Comparison of ENCODE assay signal across 21 mouse cellular contexts in genomic region chr14:118049648-118050238, GRCm38 (mm10). TPM values are rescaled to one million over a fixed set of nuclear protein-coding genes. Genes with fewer than 3 reads are reported as not detected.
DNase-seq lines count a peak whose midpoint lies in the region; ATAC-seq and TF ChIP-seq lines count a peak whose summit lies in the region.
"Had no signal": no experiment of that assay in that cellular context is flagged by ENCODE, and none has a peak within 500 bp of the region (broad histone marks: within the 10 kb centered on the region; RNA-seq: fewer than 3 reads in every experiment).

No protein-coding gene starts in this region.

- DNase-seq in yolk sac, embryonic 10.5 days (ENCODE audit: low spot score), result no peak
- DNase-seq: cerebellum, adult 9-10 months; gastrocnemius, postnatal 14 days; kidney, adult 11 months; kidney, postnatal 25 days; layer of hippocampus, adult 9-11 months; lung, adult 18-20 months; spleen, adult 18-20 months; thymus, adult 18-20 months; thymus, postnatal 4 days had no signal

- 54% methylated on average over 12 of the region's 12 CpGs for WGBS in hindbrain, embryonic 16.5 days
- WGBS in hindbrain, embryonic 12.5 days, result 58% methylated on average over 12 of the region's 12 CpGs
- 49% methylated on average over 12 of the region's 12 CpGs for WGBS in forebrain, embryonic 16.5 days
- WGBS in neural tube, embryonic 13.5 days, result 26% methylated on average over 12 of the region's 12 CpGs

- peak overlapping the region; percentile 11; the same call in 1 of the 2 replicates for H3K4me2 ChIP-seq in hindbrain, embryonic 16.5 days (ENCODE audit: low read length)
- no peak overlapping the region for H3K4me2 ChIP-seq in hindbrain, embryonic 12.5 days (replicated peaks)
- peak overlapping the region; percentile 29 for H3K4me2 ChIP-seq in forebrain, embryonic 16.5 days (ENCODE audit: low read length)
- peak overlapping the region; percentile 33 for H3K4me2 ChIP-seq in neural tube, embryonic 13.5 days
- H3K4me2 ChIP-seq: embryonic facial prominence, embryonic 12.5 days; liver, embryonic 11.5 days had no signal

- TF ChIP-seq CTCF in bone marrow macrophage, adult 2 months (IDR thresholded peaks at IDR 0.05; ENCODE audit: low read depth, low read length), result no peak

- H3K36me3 ChIP-seq in hindbrain, embryonic 16.5 days (ENCODE audit: control insufficient read depth, insufficient read depth, low read length), result no peaks in the 10 kb centered on the region
- no peaks in the 10 kb centered on the region for H3K36me3 ChIP-seq in hindbrain, embryonic 12.5 days
- H3K36me3 ChIP-seq in forebrain, embryonic 16.5 days (ENCODE audit: control insufficient read depth, insufficient read depth), result no peaks in the 10 kb centered on the region
- H3K36me3 ChIP-seq in neural tube, embryonic 13.5 days, result no peaks in the 10 kb centered on the region
- H3K36me3 ChIP-seq: embryonic facial prominence, embryonic 12.5 days had no signal

- no peak for TF ChIP-seq POLR2A in bone marrow macrophage, adult 2 months (IDR thresholded peaks at IDR 0.05; ENCODE audit: borderline replicate concordance, low read depth, low read length)

- H3K9me3 ChIP-seq in hindbrain, embryonic 16.5 days (ENCODE audit: control insufficient read depth, low read length), result no peaks in the 10 kb centered on the region
- no peaks in the 10 kb centered on the region for H3K9me3 ChIP-seq in hindbrain, embryonic 12.5 days (replicated peaks)
- H3K9me3 ChIP-seq in forebrain, embryonic 16.5 days (ENCODE audit: control insufficient read depth, low read length), result no peaks in the 10 kb centered on the region
- H3K9me3 ChIP-seq in neural tube, embryonic 13.5 days, result no peaks in the 10 kb centered on the region
- H3K9me3 ChIP-seq: embryonic facial prominence, embryonic 12.5 days had no signal

- peaks cover 2% of the 10 kb centered on the region; the same call in 1 of the 2 replicates for H3K4me1 ChIP-seq in hindbrain, embryonic 16.5 days (ENCODE audit: control insufficient read depth, insufficient read depth, low read depth, low read length)
- peaks cover 13% of the 10 kb centered on the region for H3K4me1 ChIP-seq in hindbrain, embryonic 12.5 days
- peaks cover 3% of the 10 kb centered on the region for H3K4me1 ChIP-seq in bone marrow macrophage, adult 2 months (ENCODE audit: control insufficient read depth, insufficient read depth, low read length)
- peaks cover 14% of the 10 kb centered on the region for H3K4me1 ChIP-seq in forebrain, embryonic 16.5 days (replicated peaks; ENCODE audit: control insufficient read depth, insufficient read depth, low read length)
- peaks cover 33% of the 10 kb centered on the region for H3K4me1 ChIP-seq in neural tube, embryonic 13.5 days (replicated peaks)

- no peak overlapping the region for H3K4me3 ChIP-seq in hindbrain, embryonic 16.5 days (ENCODE audit: low read length)
- no peak overlapping the region for H3K4me3 ChIP-seq in hindbrain, embryonic 12.5 days
- H3K4me3 ChIP-seq in bone marrow macrophage, adult 2 months (ENCODE audit: insufficient read depth, low read length), result peak overlapping the region; percentile 18; the same call in 1 of the 2 replicates
- H3K4me3 ChIP-seq in forebrain, embryonic 16.5 days (replicated peaks; ENCODE audit: low read length), result no peak overlapping the region
- no peak overlapping the region for H3K4me3 ChIP-seq in neural tube, embryonic 13.5 days
- H3K4me3 ChIP-seq: embryonic facial prominence, embryonic 12.5 days; erythroblast, embryonic 14.5 days had no signal

- no peak overlapping the region for H3K27ac ChIP-seq in hindbrain, embryonic 16.5 days (ENCODE audit: low read depth, low read length)
- no peak overlapping the region for H3K27ac ChIP-seq in hindbrain, embryonic 12.5 days
- no peak overlapping the region for H3K27ac ChIP-seq in bone marrow macrophage, adult 2 months (ENCODE audit: insufficient read depth, low read depth, low read length)
- H3K27ac ChIP-seq in forebrain, embryonic 16.5 days (ENCODE audit: low read length), result no peak overlapping the region
- H3K27ac ChIP-seq in neural tube, embryonic 13.5 days (replicated peaks), result no peak overlapping the region
- H3K27ac ChIP-seq: embryonic facial prominence, embryonic 12.5 days; hindbrain, postnatal 0 days had no signal

- H3K9ac ChIP-seq in hindbrain, embryonic 16.5 days (ENCODE audit: low read depth, low read length), result no peak overlapping the region
- H3K9ac ChIP-seq in hindbrain, embryonic 12.5 days, result no peak overlapping the region
- no peak overlapping the region for H3K9ac ChIP-seq in forebrain, embryonic 16.5 days (replicated peaks; ENCODE audit: low read depth, low read length)
- H3K9ac ChIP-seq in neural tube, embryonic 13.5 days, result no peak overlapping the region
- H3K9ac ChIP-seq: embryonic facial prominence, embryonic 12.5 days had no signal

- no peak for ATAC-seq in hindbrain, embryonic 16.5 days
- ATAC-seq in hindbrain, embryonic 12.5 days (ENCODE audit: low FRiP score), result no peak
- no peak for ATAC-seq in forebrain, embryonic 16.5 days
- no peak for ATAC-seq in neural tube, embryonic 13.5 days (ENCODE audit: low read depth)
- no peak for ATAC-seq in inflammation-experienced regulatory T-cells, adult 6 months
- ATAC-seq: hindbrain, postnatal 0 days; midbrain, embryonic 16.5 days had no signal

- no peaks in the 10 kb centered on the region; the same call in 1 of the 2 replicates for H3K27me3 ChIP-seq in hindbrain, embryonic 16.5 days (replicated peaks; ENCODE audit: control insufficient read depth, insufficient read depth, low read length)
- peaks cover 43% of the 10 kb centered on the region for H3K27me3 ChIP-seq in hindbrain, embryonic 12.5 days
- no peaks in the 10 kb centered on the region for H3K27me3 ChIP-seq in forebrain, embryonic 16.5 days (replicated peaks; ENCODE audit: control insufficient read depth, insufficient read depth, low read length)
- peaks cover 44% of the 10 kb centered on the region for H3K27me3 ChIP-seq in neural tube, embryonic 13.5 days
- H3K27me3 ChIP-seq: embryonic facial prominence, embryonic 12.5 days had no signal

RNA-seq across cellular contexts. Expression of gene Dct, which starts 2.3 kb away (rescaled TPM):
- polyA plus RNA-seq in hindbrain, embryonic 16.5 days (2015; fragmentation: Nextera tagmentation; extraction: Ambion mirVana), result 0.57 and 0.70 TPM in 2 replicates
- 3.8 and 6.0 TPM in 2 replicates for polyA plus RNA-seq in hindbrain, embryonic 12.5 days (2016; fragmentation: Nextera tagmentation; extraction: Ambion mirVana)
- not detected in 2 replicates for polyA plus RNA-seq in bone marrow macrophage, adult 2 months (2012; ENCODE audit: insufficient read depth, insufficient read length, missing spikeins)
- polyA plus RNA-seq in forebrain, embryonic 16.5 days (2015; fragmentation: Nextera tagmentation; extraction: Ambion mirVana), result 6.3 and 6.4 TPM in 2 replicates
- polyA plus RNA-seq in neural tube, embryonic 13.5 days (2015; fragmentation: Nextera tagmentation; extraction: Ambion mirVana), result 0.50 and 1.2 TPM in 2 replicates
- polyA plus RNA-seq in inflammation-experienced regulatory T-cells, adult 6 months (2017; shearing (Covaris generic)), result under 1 TPM in 2 of 3 experiments, not detected in 1; 0.28 to 0.38 TPM
- polyA plus RNA-seq: erythroblast, embryonic 14.5 days had no signal
